ENCODE assay signal across 9 mouse cellular contexts in the genomic region with DNA sequence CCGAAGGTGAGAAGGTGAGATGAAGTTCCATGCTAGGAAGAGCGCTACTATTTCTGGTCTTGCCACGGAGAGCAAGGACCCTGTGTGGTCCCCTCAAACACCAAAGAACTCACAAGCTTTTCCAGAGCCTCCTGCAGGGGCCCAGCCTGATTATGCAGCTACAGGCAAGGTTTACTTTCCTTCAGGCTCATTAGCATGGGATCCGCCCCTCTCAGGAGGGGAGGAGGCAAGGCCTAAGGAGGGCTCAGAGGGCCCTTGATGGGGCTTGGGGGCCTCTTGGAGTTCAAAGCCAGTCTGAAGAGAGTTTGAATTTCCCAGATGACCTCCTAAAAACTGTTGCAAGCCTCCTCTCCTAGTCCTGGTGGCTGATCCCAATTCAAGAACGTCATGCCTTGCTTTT.
DNase-seq lines count a peak whose midpoint lies in the region; ATAC-seq and TF ChIP-seq lines count a peak whose summit lies in the region.
"Had no signal": no experiment of that assay in that cellular context is flagged by ENCODE, and none has a peak within 500 bp of the region (broad histone marks: within the 10 kb centered on the region; RNA-seq: fewer than 3 reads in every experiment).

No protein-coding gene starts in this region.

- H3K9me3 ChIP-seq in intestine, embryonic 16.5 days (ENCODE audit: control insufficient read depth, low read length) = no peaks in the 10 kb centered on the region

- TF ChIP-seq CTCF in cerebellum, adult 2 months (IDR thresholded peaks at IDR 0.05; ENCODE audit: borderline replicate concordance, insufficient read depth, low read depth, low read length) = no peak

- 10% methylated on average over 5 of the region's 5 CpGs for WGBS in cerebellum, adult 2 months
- WGBS in intestine, embryonic 16.5 days = 21% methylated on average over 5 of the region's 5 CpGs

- 0 out of 2 replicates have a peak overlapping the region, but pooled peaks have one; percentile 30 for H3K9ac ChIP-seq in intestine, embryonic 16.5 days (ENCODE audit: low read depth, low read length)
- H3K9ac ChIP-seq: liver, embryonic 14.5 days had no signal

- TF ChIP-seq POLR2A in cerebellum, adult 2 months (IDR thresholded peaks at IDR 0.05; ENCODE audit: borderline replicate concordance, insufficient read depth, low read length) = no peak

- ATAC-seq in intestine, embryonic 16.5 days = no peak

- DNase-seq in cerebellum, adult 2 months = peak in 1 of 2 experiments; percentile 68
- no peak for DNase-seq in cerebellum, postnatal 4 days (ENCODE audit: low spot score in 2 of 2)
- peak; percentile 19 for DNase-seq in thymus, postnatal 14 days
- DNase-seq in thymus, postnatal 0 days (ENCODE audit: low spot score) = no peak
- DNase-seq in frontal cortex, postnatal 25 days (ENCODE audit: low spot score in 2 of 2) = no peak
- no peak for DNase-seq in right cerebral cortex, postnatal 36 days (ENCODE audit: low spot score in 2 of 2)
- DNase-seq in layer of hippocampus, adult 9-11 months = no peak

- peak overlapping the region; percentile 71 for H3K4me3 ChIP-seq in cerebellum, adult 2 months (replicated peaks; ENCODE audit: insufficient read depth, low read depth, low read length)
- H3K4me3 ChIP-seq in intestine, embryonic 16.5 days (ENCODE audit: low read length) = no peak overlapping the region

- H3K4me2 ChIP-seq in intestine, embryonic 16.5 days (ENCODE audit: low read depth, low read length) = no peak overlapping the region

- peaks cover 48% of the 10 kb centered on the region for H3K4me1 ChIP-seq in cerebellum, adult 2 months (ENCODE audit: control insufficient read depth, insufficient read depth, low read length)
- peaks cover 12% of the 10 kb centered on the region for H3K4me1 ChIP-seq in intestine, embryonic 16.5 days (ENCODE audit: control insufficient read depth, insufficient read depth, low read length)

- H3K27me3 ChIP-seq in cerebellum, adult 2 months (ENCODE audit: control insufficient read depth, insufficient read depth, low read length) = no peaks in the 10 kb centered on the region
- H3K27me3 ChIP-seq in intestine, embryonic 16.5 days (replicated peaks; ENCODE audit: control insufficient read depth, insufficient read depth, low read length) = no peaks in the 10 kb centered on the region

- no peaks in the 10 kb centered on the region for H3K36me3 ChIP-seq in intestine, embryonic 16.5 days (ENCODE audit: control insufficient read depth, insufficient read depth, low read length)

- H3K27ac ChIP-seq in cerebellum, adult 2 months (ENCODE audit: insufficient read depth, low read length) = peak overlapping the region; percentile 95
- H3K27ac ChIP-seq in intestine, embryonic 16.5 days (ENCODE audit: low read length) = no peak overlapping the region
- H3K27ac ChIP-seq: liver, embryonic 14.5 days had no signal
